Mouse (Mus musculus) embryonic facial prominence, embryonic 11.5 days (tissue): ENCODE data around the gene Tmem63b. TPM values are rescaled to one million over a fixed set of nuclear protein-coding genes. Genes with fewer than 3 reads are reported as not detected.
"Not testable (repeated sequence)": the region's sequence is repeated elsewhere in the genome, so short reads cannot be mapped to it uniquely, and the experiment has no call there.

Experiments
- ATAC-seq: fragments of 200-750 bp; cut with Nextera tagmentation; replicated peaks from 2 replicates; pipeline ENCODE4 v1.8.0; 2017; ENCODE audit warnings: low read depth; ENCODE audit not compliant: insufficient number of reproducible peaks, low FRiP score, low TSS enrichment
- DNase-seq: peaks from one replicate; pipeline ENCODE4 v3.0.0-alpha.2; 2015; ENCODE audit warnings: low spot score
- H3K27ac ChIP-seq: fragments of 300-500 bp; sonication (generic); replicated peaks from 2 replicates; pipeline ENCODE4 v1.5.1; 2014; ENCODE audit warnings: mild to moderate bottlenecking, low read depth, low read length, control low read depth
- H3K27me3 ChIP-seq: fragments of 300-500 bp; sonication (generic); 2 replicates; pipeline ENCODE4 v1.6.1; 2014; ENCODE audit warnings: mild to moderate bottlenecking, low read length, moderate library complexity, mixed read lengths; ENCODE audit not compliant: control insufficient read depth, insufficient read depth
- H3K36me3 ChIP-seq: fragments of 300-500 bp; sonication (generic); replicated peaks from 2 replicates; pipeline ENCODE4 v1.6.1; 2014; ENCODE audit warnings: low read depth, mild to moderate bottlenecking, low read length, moderate library complexity, mixed read lengths; ENCODE audit not compliant: control insufficient read depth, insufficient read depth
- H3K4me1 ChIP-seq: fragments of 300-500 bp; sonication (generic); 2 replicates; pipeline ENCODE4 v1.6.1; 2014; ENCODE audit warnings: low read length, mixed read lengths; ENCODE audit not compliant: control insufficient read depth, insufficient read depth
- H3K4me2 ChIP-seq: fragments of 300-500 bp; sonication (generic); 2 replicates; pipeline ENCODE4 v1.6.1; 2014; ENCODE audit warnings: low read depth, mild to moderate bottlenecking, control low read depth, low read length, moderate library complexity
- H3K4me3 ChIP-seq: fragments of 300-500 bp; sonication (generic); 2 replicates; pipeline ENCODE4 v1.5.1; 2014; ENCODE audit warnings: low read depth, low read length, control low read depth
- H3K9ac ChIP-seq: fragments of 300-500 bp; sonication (generic); replicated peaks from 2 replicates; pipeline ENCODE4 v1.6.1; 2014; ENCODE audit warnings: mild to moderate bottlenecking, control low read depth, low read length
- H3K9me3 ChIP-seq: fragments of 300-500 bp; sonication (generic); replicated peaks from 2 replicates; pipeline ENCODE4 v1.6.1; 2016; ENCODE audit warnings: mild to moderate bottlenecking, low read length, inconsistent platforms, mixed read lengths; ENCODE audit not compliant: control insufficient read depth
- WGBS: fragments of 180-500 bp; shearing (Covaris S2); extraction: QIAGEN DNeasy Blood & Tissue Kit; methylation state at CpG from one replicate; pipeline ENCODE4 v1.1.7; 2014; 5-methylcytosine and 5-hydroxymethylcytosine counted together
- polyA plus RNA-seq: library from polyadenylated mRNA; unstranded; fragments of >200 nt; fragmentation: Nextera tagmentation; extraction: Ambion mirVana; gene quantifications from 2 replicates; pipeline ENCODE4 v1.2.1, GENCODE M21; 2014

Tmem63b gene
- polyA plus RNA-seq, 1 experiment from 2014 or later, result 23.5 TPM

GRCm38 (mm10) chr17:45623425-45623824, 63.3 kb downstream of the Tmem63b start:
- H3K4me2 ChIP-seq, H3K9ac ChIP-seq, H3K4me3 ChIP-seq, H3K27me3 ChIP-seq, DNase-seq, H3K4me1 ChIP-seq, ATAC-seq, H3K27ac ChIP-seq, H3K9me3 ChIP-seq, H3K36me3 ChIP-seq: not testable (repeated sequence)
- WGBS, result 91% methylated on average over 8 of the region's 8 CpGs

- H3K4me1 ChIP-seq, result peaks cover 5% of the 10 kb centered on the region; the same call in 1 of the 2 replicates
- H3K27me3 ChIP-seq, result no peaks in the 10 kb centered on the region
- ATAC-seq (no peak), DNase-seq (no peak)
- H3K27ac ChIP-seq, result no peak overlapping the region
- no peak overlapping the region for H3K4me3 ChIP-seq
- peak overlapping the region; percentile 36 for H3K4me2 ChIP-seq
- H3K9me3 ChIP-seq, result no peaks in the 10 kb centered on the region
- H3K36me3 ChIP-seq, result no peaks in the 10 kb centered on the region
- 21% methylated on average over 20 of the region's 20 CpGs for WGBS
- peak overlapping the region; percentile 45 for H3K9ac ChIP-seq
Observed at GRCm38 (mm10) chr17:45619386-45620256, 67.1 kb downstream of the Tmem63b start.

- Histone ChIP-seq H3K27me3 (no peaks in the 10 kb centered on the region), H3K4me3 (no peak overlapping the region), H3K9me3 (no peaks in the 10 kb centered on the region), H3K36me3 (no peaks in the 10 kb centered on the region), H3K27ac (no peak overlapping the region), H3K4me2 (peak overlapping the region; percentile 36), H3K9ac (peak overlapping the region; percentile 45), H3K4me1 (peaks cover 5% of the 10 kb centered on the region; the same call in 1 of the 2 replicates)
- no peak for DNase-seq
- 12% methylated on average over 8 of the region's 8 CpGs for WGBS
- peak; percentile 72; the same call in 1 of the 2 replicates for ATAC-seq
Observed at GRCm38 (mm10) chr17:45618941-45619385, 67.7 kb downstream of the Tmem63b start.

GRCm38 (mm10) chr17:45617655-45618054, 69.0 kb downstream of the Tmem63b start:
- H3K9me3 ChIP-seq, result no peaks in the 10 kb centered on the region
- WGBS, result 89% methylated on average over 6 of the region's 6 CpGs
- ATAC-seq, result no peak
- H3K4me3 ChIP-seq, result no peak overlapping the region
- no peaks in the 10 kb centered on the region for H3K27me3 ChIP-seq
- peaks cover 5% of the 10 kb centered on the region; the same call in 1 of the 2 replicates for H3K4me1 ChIP-seq
- no peak for DNase-seq
- no peak overlapping the region for H3K27ac ChIP-seq
- no peak overlapping the region for H3K4me2 ChIP-seq
- H3K9ac ChIP-seq, result no peak overlapping the region
- no peaks in the 10 kb centered on the region for H3K36me3 ChIP-seq

- Histone ChIP-seq H3K4me3 (no peak overlapping the region), H3K9me3 (no peaks in the 10 kb centered on the region), H3K9ac (no peak overlapping the region), H3K36me3 (no peaks in the 10 kb centered on the region), H3K27me3 (no peaks in the 10 kb centered on the region), H3K27ac (no peak overlapping the region), H3K4me2 (no peak overlapping the region), H3K4me1 (peaks cover 5% of the 10 kb centered on the region; the same call in 1 of the 2 replicates)
- ATAC-seq (no peak), DNase-seq (no peak)
- WGBS, result 80% methylated on average over 3 of the region's 3 CpGs
Observed at GRCm38 (mm10) chr17:45616679-45617078, 70.0 kb downstream of the Tmem63b start.

GRCm38 (mm10) chr17:45616046-45616650, 70.6 kb downstream of the Tmem63b start:
- no peak for ATAC-seq
- H3K36me3 ChIP-seq, result no peaks in the 10 kb centered on the region

GRCm38 (mm10) chr17:45612921-45613320, 73.8 kb downstream of the Tmem63b start:
- H3K27me3 ChIP-seq, result no peaks in the 10 kb centered on the region
- no peak overlapping the region for H3K9ac ChIP-seq
- no peak overlapping the region for H3K4me2 ChIP-seq
- H3K27ac ChIP-seq, result no peak overlapping the region
- DNase-seq, result no peak
- no peak overlapping the region for H3K4me3 ChIP-seq
- 89% methylated on average over 7 of the region's 7 CpGs for WGBS
- no peaks in the 10 kb centered on the region for H3K9me3 ChIP-seq
- no peaks in the 10 kb centered on the region for H3K36me3 ChIP-seq
- ATAC-seq, result no peak
- no peaks in the 10 kb centered on the region for H3K4me1 ChIP-seq

More at GRCm38 (mm10) chr17:45616046-45616650, 70.6 kb downstream of the Tmem63b start:
- H3K4me3 ChIP-seq, result no peak overlapping the region
- H3K27ac ChIP-seq, result no peak overlapping the region
- H3K4me2 ChIP-seq, result no peak overlapping the region
- no peaks in the 10 kb centered on the region for H3K9me3 ChIP-seq
- no peak for DNase-seq
- 44% methylated on average over 4 of the region's 4 CpGs for WGBS
- no peak overlapping the region for H3K9ac ChIP-seq
- H3K4me1 ChIP-seq, result peaks cover 5% of the 10 kb centered on the region; the same call in 1 of the 2 replicates
- no peaks in the 10 kb centered on the region for H3K27me3 ChIP-seq

GRCm38 (mm10) chr17:45612008-45612407, 74.7 kb downstream of the Tmem63b start:
- Histone ChIP-seq H3K27ac (no peak overlapping the region), H3K27me3 (no peaks in the 10 kb centered on the region), H3K9ac (no peak overlapping the region), H3K9me3 (no peaks in the 10 kb centered on the region), H3K4me3 (no peak overlapping the region), H3K4me1 (no peaks in the 10 kb centered on the region), H3K36me3 (no peaks in the 10 kb centered on the region), H3K4me2 (no peak overlapping the region)
- no peak for DNase-seq
- 75% methylated on average over 8 of the region's 8 CpGs for WGBS
- no peak for ATAC-seq
